Mouse (Mus musculus): ENCODE data around the gene Nat8. TPM values are rescaled to one million over a fixed set of nuclear protein-coding genes. Genes with fewer than 3 reads are reported as not detected.
"Not testable (repeated sequence)": the region's sequence is repeated elsewhere in the genome, so short reads cannot be mapped to it uniquely, and the experiment has no call there.

The Nat8 gene
- polyA plus RNA-seq, 1 experiment, result not detected

- H3K4me3 ChIP-seq (replicated peaks), result no peak within 1 kb of the TSS
- H3K27me3 ChIP-seq (ENCODE audit: control insufficient read depth), result no peaks in the 10 kb centered on the region
- no peaks in the 10 kb centered on the region for H3K9me3 ChIP-seq (ENCODE audit: control insufficient read depth, low read length)
- TF ChIP-seq GATA1 (IDR thresholded peaks at IDR 0.05; ENCODE audit: low read length), result no peak
- no peak for TF ChIP-seq TAL1 (IDR thresholded peaks at IDR 0.05; ENCODE audit: low read length)
- H3K4me1 ChIP-seq (ENCODE audit: control insufficient read depth), result no peaks in the 10 kb centered on the region
- no peaks in the 10 kb centered on the region for H3K36me3 ChIP-seq (ENCODE audit: control insufficient read depth)
Observed at GRCm38 (mm10) chr6:85820837-85821236, 11.0 kb downstream of the Nat8 start, which contains the start of the genes Nat8f6 and Nat8f5. TSS of gene Nat8f6 (minus strand) at chr6:85820954. TSS of gene Nat8f5 (minus strand) at chr6:85820972.

GRCm38 (mm10) chr6:85818338-85818737, 13.5 kb downstream of the Nat8 start:
- no peaks in the 10 kb centered on the region for H3K27me3 ChIP-seq (ENCODE audit: control insufficient read depth)
- TF ChIP-seq GATA1 (IDR thresholded peaks at IDR 0.05; ENCODE audit: low read length) (no peak), TAL1 (IDR thresholded peaks at IDR 0.05; ENCODE audit: low read length) (no peak)
- no peak overlapping the region for H3K4me3 ChIP-seq (replicated peaks)
- no peaks in the 10 kb centered on the region for H3K36me3 ChIP-seq (ENCODE audit: control insufficient read depth)
- H3K9me3 ChIP-seq (ENCODE audit: control insufficient read depth, low read length), result no peaks in the 10 kb centered on the region
- no peaks in the 10 kb centered on the region for H3K4me1 ChIP-seq (ENCODE audit: control insufficient read depth)

GRCm38 (mm10) chr6:85813339-85813738, 18.5 kb downstream of the Nat8 start:
- H3K36me3 ChIP-seq (ENCODE audit: control insufficient read depth), result no peaks in the 10 kb centered on the region
- H3K9me3 ChIP-seq (ENCODE audit: control insufficient read depth, low read length), result no peaks in the 10 kb centered on the region
- TF ChIP-seq TAL1 (IDR thresholded peaks at IDR 0.05; ENCODE audit: low read length) (no peak), GATA1 (IDR thresholded peaks at IDR 0.05; ENCODE audit: low read length) (no peak)
- H3K4me3 ChIP-seq (replicated peaks), result no peak overlapping the region
- no peaks in the 10 kb centered on the region for H3K27me3 ChIP-seq (ENCODE audit: control insufficient read depth)
- no peaks in the 10 kb centered on the region for H3K4me1 ChIP-seq (ENCODE audit: control insufficient read depth)

- H3K27me3 ChIP-seq (ENCODE audit: control insufficient read depth); H3K9me3 ChIP-seq (ENCODE audit: control insufficient read depth, low read length); H3K4me3 ChIP-seq (replicated peaks); H3K4me1 ChIP-seq (ENCODE audit: control insufficient read depth); H3K36me3 ChIP-seq (ENCODE audit: control insufficient read depth): not testable (repeated sequence)
Observed at GRCm38 (mm10) chr6:85810942-85811537, 20.8 kb downstream of the Nat8 start.

GRCm38 (mm10) chr6:85810514-85810913, 21.4 kb downstream of the Nat8 start:
- not testable (repeated sequence) for H3K36me3 ChIP-seq (ENCODE audit: control insufficient read depth); H3K4me3 ChIP-seq (replicated peaks); H3K27me3 ChIP-seq (ENCODE audit: control insufficient read depth); H3K4me1 ChIP-seq (ENCODE audit: control insufficient read depth); H3K9me3 ChIP-seq (ENCODE audit: control insufficient read depth, low read length)

GRCm38 (mm10) chr6:85809784-85810183, 22.1 kb downstream of the Nat8 start:
- H3K4me3 ChIP-seq (replicated peaks); H3K27me3 ChIP-seq (ENCODE audit: control insufficient read depth); H3K9me3 ChIP-seq (ENCODE audit: control insufficient read depth, low read length); H3K4me1 ChIP-seq (ENCODE audit: control insufficient read depth); H3K36me3 ChIP-seq (ENCODE audit: control insufficient read depth): not testable (repeated sequence)

- H3K27me3 ChIP-seq (ENCODE audit: control insufficient read depth); H3K4me1 ChIP-seq (ENCODE audit: control insufficient read depth); H3K9me3 ChIP-seq (ENCODE audit: control insufficient read depth, low read length); H3K36me3 ChIP-seq (ENCODE audit: control insufficient read depth); H3K4me3 ChIP-seq (replicated peaks): not testable (repeated sequence)
Observed at GRCm38 (mm10) chr6:85803180-85803579, 28.7 kb downstream of the Nat8 start.

Other genes with a start within 250 kb of the Nat8 start
- gene Alms1, start 244.6 kb downstream of the Nat8 start, polyA plus RNA-seq (2012), result 0.07 and 0.10 TPM in 2 replicates
- gene Nat8f7, start 118.9 kb downstream of the Nat8 start, polyA plus RNA-seq (2012), result not detected in 2 replicates
- not detected in 2 replicates for gene Nat8f3, start 66.3 kb downstream of the Nat8 start, polyA plus RNA-seq (2012)
- not detected in 2 replicates for gene Nat8f6, start 11.1 kb downstream of the Nat8 start, polyA plus RNA-seq (2012)
- not detected in 2 replicates for gene Nat8f5, start 11.1 kb downstream of the Nat8 start, polyA plus RNA-seq (2012)
- gene Nat8f2, start 37.1 kb upstream of the Nat8 start, polyA plus RNA-seq (2012), result not detected in 2 replicates
- 0.06 TPM in 1 of 2 replicates, not detected in the other for gene Nat8f4, start 72.8 kb upstream of the Nat8 start, polyA plus RNA-seq (2012)
- gene Tprkb, start 79.8 kb upstream of the Nat8 start, polyA plus RNA-seq (2012), result 0.18 and 0.21 TPM in 2 replicates
- gene Nat8f1, start 83.6 kb upstream of the Nat8 start, polyA plus RNA-seq (2012), result 0.13 TPM in 1 of 2 replicates, not detected in the other
- gene Dusp11, start 129.6 kb upstream of the Nat8 start, polyA plus RNA-seq (2012), result 2.2 and 2.3 TPM in 2 replicates
- gene Figla, start 184.1 kb upstream of the Nat8 start, polyA plus RNA-seq (2012), result not detected in 2 replicates
- gene Add2, start 196.6 kb upstream of the Nat8 start, polyA plus RNA-seq (2012), result 39.0 and 41.8 TPM in 2 replicates

Measured in erythroblast, embryonic 14.5 days (primary cell).